Mouse (Mus musculus): ENCODE data around the gene Fut4. TPM values are rescaled to one million over a fixed set of nuclear protein-coding genes. Genes with fewer than 3 reads are reported as not detected.

The Fut4 gene
- total RNA-seq, 2 experiments from 2014 or later, result 0.27 to 0.36 TPM

GRCm38 (mm10) chr9:14751503-14752000 lies 641 bp downstream of the Fut4 start:
- no peak for TF ChIP-seq CTCF (conservative IDR thresholded peaks at IDR 0.05)
- Histone ChIP-seq H3K27ac (no peak overlapping the region), H3K4me3 (peak overlapping the region; percentile 49)
- no peak for DNase-seq (ENCODE audit: low spot score in 2 of 2)

DNA sequence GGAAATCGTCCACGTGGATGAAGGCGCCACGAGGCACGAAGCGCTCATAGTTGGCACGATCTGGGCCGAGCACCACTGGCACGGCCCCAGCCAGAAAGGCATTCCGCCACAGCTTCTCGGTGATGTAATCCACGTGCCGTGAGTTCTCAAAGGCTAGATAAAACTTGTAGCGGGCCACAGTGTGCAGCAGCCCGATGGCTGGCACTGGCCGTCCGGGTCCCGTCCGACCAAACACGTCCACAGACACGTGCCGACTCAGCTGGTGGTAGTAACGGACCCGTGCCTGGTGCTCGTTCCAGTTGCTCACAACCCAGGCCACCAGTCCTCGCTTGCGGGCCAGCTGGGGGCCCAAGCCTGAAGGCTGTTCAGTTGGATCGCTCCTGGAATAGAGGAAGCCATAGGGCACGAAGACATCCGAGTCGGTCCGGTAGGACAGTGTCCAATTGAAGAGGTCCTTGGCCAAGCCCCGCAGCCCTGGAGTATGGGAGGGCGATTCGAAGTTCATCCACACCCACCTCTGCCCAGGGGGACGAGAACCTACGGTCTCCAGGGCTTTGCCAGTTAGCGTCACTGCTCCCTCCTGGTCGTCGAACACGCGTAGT lies 1.2 kb downstream of the Fut4 start:
- Histone ChIP-seq H3K4me3 (peak overlapping the region; percentile 49; the same call in 1 of the 2 replicates), H3K27ac (no peak overlapping the region)
- no peak for TF ChIP-seq CTCF (conservative IDR thresholded peaks at IDR 0.05)
- no peak for DNase-seq (ENCODE audit: low spot score in 2 of 2)

GRCm38 (mm10) chr9:14740151-14740924 lies 11.9 kb downstream of the Fut4 start, which contains the start of gene Piwil4:
Gene Piwil4, minus strand, starts transcription at chr9:14740733.
- no peak for TF ChIP-seq CTCF (conservative IDR thresholded peaks at IDR 0.05)
- no peak within 1 kb of the TSS for H3K4me3 ChIP-seq
- no peak within 1 kb of the TSS for H3K27ac ChIP-seq
- DNase-seq (ENCODE audit: low spot score in 2 of 2), result no peak

DNA sequence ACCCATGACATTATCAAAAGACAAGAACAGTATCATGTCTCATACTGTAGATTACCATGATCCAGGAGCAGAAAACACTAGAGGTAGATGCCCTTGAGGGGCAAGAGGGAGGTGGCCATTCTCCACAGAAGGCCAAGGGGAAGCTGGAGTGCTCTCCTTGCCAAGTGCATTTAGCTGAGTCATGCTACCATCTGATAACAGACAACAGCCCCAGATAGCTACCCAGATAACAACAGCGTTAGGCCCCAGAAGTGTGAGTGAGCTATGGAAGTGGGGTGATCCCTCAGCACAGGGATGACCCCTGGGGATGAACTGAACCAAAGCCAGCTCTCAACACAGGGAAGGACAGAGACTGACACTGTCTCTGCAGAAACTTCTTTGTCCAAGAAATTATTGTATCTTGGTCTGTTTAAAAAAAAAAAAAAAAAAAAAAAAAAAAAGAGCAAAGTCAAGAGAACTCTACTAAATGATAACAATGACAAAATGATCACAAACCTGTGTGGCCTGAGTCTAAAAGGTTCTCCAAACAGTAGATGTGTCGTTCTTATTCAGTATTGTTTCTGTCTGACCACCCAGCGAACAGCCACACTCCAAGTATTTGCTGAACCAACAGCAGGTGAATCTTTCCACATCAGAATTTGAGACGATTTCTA lies 12.6 kb downstream of the Fut4 start:
- no peak for DNase-seq (ENCODE audit: low spot score in 2 of 2)
- TF ChIP-seq CTCF (conservative IDR thresholded peaks at IDR 0.05), result no peak
- H3K27ac ChIP-seq, result no peak overlapping the region
- no peak overlapping the region for H3K4me3 ChIP-seq

- DNase-seq (ENCODE audit: low spot score in 2 of 2), result no peak
- TF ChIP-seq CTCF (conservative IDR thresholded peaks at IDR 0.05), result no peak
- Histone ChIP-seq H3K27ac (no peak overlapping the region), H3K4me3 (no peak overlapping the region)
Measured at GRCm38 (mm10) chr9:14730941-14731541, 21.2 kb downstream of the Fut4 start.

- H3K4me3 ChIP-seq, result no peak overlapping the region
- no peak for TF ChIP-seq CTCF (conservative IDR thresholded peaks at IDR 0.05)
- H3K27ac ChIP-seq, result no peak overlapping the region
- no peak for DNase-seq (ENCODE audit: low spot score in 2 of 2)
Measured at GRCm38 (mm10) chr9:14728365-14728764, 23.8 kb downstream of the Fut4 start.

DNA sequence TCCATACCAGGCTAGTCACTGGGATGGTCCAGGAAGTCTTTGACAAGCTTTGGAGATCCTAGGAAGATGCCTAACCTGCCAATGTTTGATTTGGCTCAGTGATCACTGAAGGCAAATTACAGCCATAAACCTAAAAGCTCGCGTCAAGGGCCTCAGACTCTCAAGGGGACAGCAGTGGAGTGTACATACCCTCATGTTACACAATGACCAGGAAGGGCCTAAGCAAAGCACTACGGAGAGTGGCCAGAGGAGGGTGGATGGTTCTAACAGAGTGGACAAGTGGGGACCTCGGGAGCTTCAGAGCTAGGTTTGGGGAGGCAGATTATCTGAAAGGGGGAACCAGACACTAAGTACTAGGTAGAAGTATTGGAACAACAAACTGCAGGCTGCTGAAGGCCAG lies 25.6 kb downstream of the Fut4 start:
- DNase-seq (ENCODE audit: low spot score in 2 of 2), result no peak
- no peak for TF ChIP-seq CTCF (conservative IDR thresholded peaks at IDR 0.05)
- no peak overlapping the region for H3K4me3 ChIP-seq
- no peak overlapping the region for H3K27ac ChIP-seq

DNA sequence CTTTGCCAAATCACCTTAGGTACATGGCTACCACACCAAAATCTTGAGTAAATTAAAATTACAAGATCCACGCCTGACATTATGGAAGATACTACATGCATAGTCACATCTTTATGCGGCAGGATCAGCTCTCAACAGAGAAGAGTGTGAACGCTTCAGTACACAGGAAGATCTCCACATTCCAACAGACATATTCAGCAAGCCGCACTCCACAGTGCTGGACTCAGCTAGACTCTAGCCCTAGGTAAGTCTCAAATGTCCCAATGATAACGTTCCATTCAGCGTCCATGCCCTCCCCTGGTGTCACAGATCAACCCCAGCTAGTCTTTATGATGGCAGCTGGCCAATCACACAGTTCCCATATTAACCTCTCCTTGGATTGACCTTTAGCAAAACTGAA lies 26.2 kb downstream of the Fut4 start:
- H3K4me3 ChIP-seq, result no peak overlapping the region
- H3K27ac ChIP-seq, result no peak overlapping the region
- no peak for DNase-seq (ENCODE audit: low spot score in 2 of 2)
- TF ChIP-seq CTCF (conservative IDR thresholded peaks at IDR 0.05), result no peak

DNA sequence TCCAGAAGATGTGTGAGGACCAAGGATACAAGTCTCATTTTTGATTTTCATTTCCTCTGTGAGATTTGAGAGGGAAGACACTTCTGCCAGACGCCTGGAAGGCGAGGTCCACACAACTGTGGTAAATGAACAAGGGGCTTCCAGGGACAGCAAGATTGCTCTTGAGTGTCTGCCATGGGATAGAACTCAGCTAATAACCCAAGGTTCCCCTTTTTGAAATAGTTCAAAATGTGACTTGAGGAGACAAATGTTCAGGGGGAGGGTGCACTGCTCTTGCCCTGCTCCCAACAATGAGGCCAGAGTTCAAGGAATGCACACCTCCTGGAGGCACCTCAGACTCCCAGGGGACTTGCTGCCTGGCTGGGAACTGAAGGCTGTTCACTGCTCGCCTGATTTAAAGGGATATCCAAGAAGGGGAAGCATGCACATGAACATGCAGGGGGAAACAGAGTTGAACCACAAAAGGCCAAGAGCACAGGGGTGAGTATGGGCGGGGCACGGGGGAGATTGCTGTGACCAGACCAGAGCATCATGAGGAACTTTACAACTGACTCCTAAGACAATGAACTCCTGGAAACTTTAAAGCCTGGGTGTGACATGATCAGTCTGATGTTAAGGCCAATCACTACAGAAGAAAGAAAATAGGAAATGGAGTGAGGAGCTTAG lies 27.3 kb downstream of the Fut4 start:
- TF ChIP-seq CTCF (conservative IDR thresholded peaks at IDR 0.05), result no peak
- Histone ChIP-seq H3K4me3 (no peak overlapping the region), H3K27ac (no peak overlapping the region)
- DNase-seq (ENCODE audit: low spot score in 2 of 2), result no peak

DNA sequence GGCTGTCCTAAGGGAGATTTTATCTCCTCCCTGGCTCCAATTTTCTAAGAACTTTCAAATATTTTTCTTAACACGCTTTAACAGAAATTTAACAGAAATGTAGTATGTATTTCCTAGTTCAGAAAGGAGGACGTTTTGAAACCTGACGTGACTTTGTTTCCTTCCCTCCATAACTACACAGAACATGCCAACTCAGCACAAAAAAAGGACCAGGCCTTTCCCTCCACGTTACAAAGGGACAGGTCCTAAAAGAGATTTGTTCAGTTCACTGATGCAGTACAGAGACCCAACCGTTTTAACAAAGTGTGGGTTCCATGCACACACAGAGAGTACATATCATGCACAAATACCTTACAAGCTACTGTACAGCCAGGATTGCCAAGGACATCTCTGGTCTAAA lies 30.6 kb downstream of the Fut4 start:
- no peak for DNase-seq (ENCODE audit: low spot score in 2 of 2)
- no peak for TF ChIP-seq CTCF (conservative IDR thresholded peaks at IDR 0.05)
- no peak overlapping the region for H3K27ac ChIP-seq
- H3K4me3 ChIP-seq, result no peak overlapping the region

DNA sequence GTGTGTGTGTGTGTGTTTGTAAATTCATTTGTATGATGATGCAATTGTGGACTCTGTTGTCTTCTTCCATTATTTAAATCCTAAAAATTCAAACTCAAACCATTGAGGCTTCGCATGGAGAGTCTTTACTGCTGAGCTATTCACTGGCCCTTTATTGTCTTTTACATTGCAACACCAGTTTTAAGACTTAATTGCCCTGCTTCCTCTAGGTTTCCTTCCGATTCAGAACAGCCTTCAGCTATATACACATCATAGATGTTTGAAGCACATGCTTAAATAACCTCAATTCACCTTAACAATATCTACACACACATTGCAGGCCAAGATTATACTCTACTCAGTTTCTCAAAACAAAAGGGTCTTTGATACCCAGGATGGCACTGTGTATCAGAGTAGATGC lies 31.8 kb downstream of the Fut4 start:
- no peak for TF ChIP-seq CTCF (conservative IDR thresholded peaks at IDR 0.05)
- Histone ChIP-seq H3K27ac (no peak overlapping the region), H3K4me3 (no peak overlapping the region)
- no peak for DNase-seq (ENCODE audit: low spot score in 2 of 2)

GRCm38 (mm10) chr9:14718332-14718691 lies 33.9 kb downstream of the Fut4 start:
- DNase-seq (ENCODE audit: low spot score in 2 of 2), result no peak
- Histone ChIP-seq H3K4me3 (peak overlapping the region; percentile 30; the same call in 1 of the 2 replicates), H3K27ac (no peak overlapping the region)
- no peak for TF ChIP-seq CTCF (conservative IDR thresholded peaks at IDR 0.05)

Data from layer of hippocampus, adult 2 months (tissue).